Mouse (Mus musculus): Measurements from ENCODE around the gene Spon1. TPM values are rescaled to one million over a fixed set of nuclear protein-coding genes. Genes with fewer than 3 reads are reported as not detected.

Gene Spon1
- total and polyA plus RNA-seq, 3 experiments = not detected

- Histone ChIP-seq H3K36me3 (replicated peaks in 1 of 2; ENCODE audit: control insufficient read depth in 1 of 2, insufficient read depth in 1 of 2, low read length in 1 of 2) (no peaks in the 10 kb centered on the region), H3K4me2 (ENCODE audit: insufficient read depth, low read depth, poor library complexity, severe bottlenecking) (no peak overlapping the region), H3K27ac (ENCODE audit: insufficient read depth, low read depth) (no peak overlapping the region), H3K9ac (ENCODE audit: insufficient read depth, low read depth) (no peak overlapping the region), H3K9me3 (replicated peaks; ENCODE audit: low read length) (no peaks in the 10 kb centered on the region), H3K4me3 (replicated peaks in 1 of 3; ENCODE audit: low read depth in 2 of 3, low read length in 2 of 3, poor library complexity in 1 of 3) (no peak overlapping the region), H3K4me1 (ENCODE audit: control insufficient read depth in 1 of 2, insufficient read depth in 2 of 2) (no peaks in the 10 kb centered on the region; a peak in 1 of 4 replicates), H3K27me3 (replicated peaks) (peaks cover 8% of the 10 kb centered on the region), H3K79me2 (replicated peaks; ENCODE audit: control insufficient read depth, extremely low read depth, insufficient read depth, poor library complexity, severe bottlenecking) (no peaks in the 10 kb centered on the region)
- no peak for DNase-seq (ENCODE audit: extremely low read depth)
- TF ChIP-seq USF1 (IDR thresholded peaks at IDR 0.05; ENCODE audit: low read depth, low read length) (no peak), CTCF (conservative IDR thresholded peaks at IDR 0.05 in 1 of 2, IDR thresholded peaks at IDR 0.05 in 1 of 2; ENCODE audit: low read depth in 2 of 2, low read length in 2 of 2) (0 out of 4 replicates have a peak, but pooled peaks of 1 of the 2 experiments have one; percentile 10)
- in situ Hi-C loops (cut with MboI; ENCODE audit: low pct_ligation_motif_present, low pct_unique_long_range_greater_than_20kb, low sequenced_read_pairs) (no loop called here), dilution Hi-C loops (cut with MboI; ENCODE audit: extremely low pct_ligation_motif_present, extremely low pct_unique_long_range_greater_than_20kb, low sequenced_read_pairs) (no loop called here)
These were observed 114.2 kb downstream of the Spon1 start for GRCm38 (mm10) chr7:113880021-113880420.

DNA sequence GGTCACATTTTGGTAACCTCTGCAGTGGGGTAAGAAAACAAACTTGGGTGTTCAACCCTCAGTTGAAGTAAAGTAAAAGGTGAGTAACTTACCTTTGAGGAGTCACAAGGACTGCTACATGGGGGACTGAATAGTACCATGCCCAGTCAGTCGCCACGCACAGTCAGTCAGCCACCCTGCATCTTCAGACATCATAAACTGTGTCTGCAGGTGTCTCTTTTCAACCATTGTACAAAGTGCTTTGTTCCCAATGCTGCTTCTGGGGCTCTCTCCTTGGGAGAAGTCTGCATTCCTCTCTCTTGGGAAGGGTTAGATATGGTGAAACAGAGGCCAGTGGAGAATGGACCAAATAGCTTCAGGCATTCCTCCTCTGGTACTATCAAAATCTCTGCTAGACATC, 125.0 kb downstream of the Spon1 start:
- Histone ChIP-seq H3K4me2 (ENCODE audit: insufficient read depth, low read depth, poor library complexity, severe bottlenecking) (no peak overlapping the region), H3K9ac (ENCODE audit: insufficient read depth, low read depth) (no peak overlapping the region), H3K27me3 (replicated peaks) (peaks cover 4% of the 10 kb centered on the region), H3K79me2 (replicated peaks; ENCODE audit: control insufficient read depth, extremely low read depth, insufficient read depth, poor library complexity, severe bottlenecking) (no peaks in the 10 kb centered on the region), H3K4me1 (ENCODE audit: control insufficient read depth in 1 of 2, insufficient read depth in 2 of 2) (no peaks in the 10 kb centered on the region), H3K4me3 (replicated peaks in 1 of 3; ENCODE audit: low read depth in 2 of 3, low read length in 2 of 3, poor library complexity in 1 of 3) (no peak overlapping the region), H3K27ac (ENCODE audit: insufficient read depth, low read depth) (no peak overlapping the region), H3K9me3 (replicated peaks; ENCODE audit: low read length) (no peaks in the 10 kb centered on the region), H3K36me3 (replicated peaks in 1 of 2; ENCODE audit: control insufficient read depth in 1 of 2, insufficient read depth in 1 of 2, low read length in 1 of 2) (no peaks in the 10 kb centered on the region)
- no peak for TF ChIP-seq ZKSCAN1 (IDR thresholded peaks at IDR 0.05; ENCODE audit: borderline replicate concordance, low read depth, low read length)
- no peak for TF ChIP-seq RCOR1 (conservative IDR thresholded peaks at IDR 0.05; ENCODE audit: low read depth, low read length)
- no peak for TF ChIP-seq ZNF384 (IDR thresholded peaks at IDR 0.05; ENCODE audit: low read depth, low read length)
- no peak for TF ChIP-seq MEF2A (IDR thresholded peaks at IDR 0.05; ENCODE audit: borderline replicate concordance, low read depth, low read length)
- no peak for TF ChIP-seq RAD21 (IDR thresholded peaks at IDR 0.05; ENCODE audit: low read depth, low read length)
- no peak for TF ChIP-seq NELFE (IDR thresholded peaks at IDR 0.05; ENCODE audit: low read depth, low read length)
- no peak for TF ChIP-seq POLR2AphosphoS2 (IDR thresholded peaks at IDR 0.05; ENCODE audit: low read depth, low read length)
- TF ChIP-seq MAZ (IDR thresholded peaks at IDR 0.05; ENCODE audit: low read depth, low read length) = no peak
- dilution Hi-C loops (cut with MboI; ENCODE audit: extremely low pct_ligation_motif_present, extremely low pct_unique_long_range_greater_than_20kb, low sequenced_read_pairs) = no loop called here
- DNase-seq (ENCODE audit: extremely low read depth) = no peak
- in situ Hi-C loops (cut with MboI; ENCODE audit: low pct_ligation_motif_present, low pct_unique_long_range_greater_than_20kb, low sequenced_read_pairs) = no loop called here

DNA sequence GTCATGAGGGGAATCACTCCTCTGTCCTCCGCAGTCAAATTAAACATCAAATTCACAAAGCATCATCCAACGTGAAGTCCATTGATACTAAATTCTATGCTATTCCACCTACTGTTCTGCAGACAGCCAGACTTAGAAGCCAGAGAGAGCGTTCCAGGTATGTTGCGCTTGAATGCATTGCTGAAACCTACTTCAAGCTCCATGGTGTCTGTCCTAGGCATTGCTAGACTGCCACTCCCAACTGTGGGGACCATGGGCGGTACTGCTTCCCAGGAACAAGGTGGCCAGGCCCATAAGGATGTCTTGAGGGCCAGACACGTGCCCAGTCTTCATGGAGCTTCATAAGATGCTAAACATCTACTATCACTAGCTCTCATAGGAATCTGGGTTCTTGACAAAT, 125.7 kb downstream of the Spon1 start:
- Histone ChIP-seq H3K36me3 (replicated peaks in 1 of 2; ENCODE audit: control insufficient read depth in 1 of 2, insufficient read depth in 1 of 2, low read length in 1 of 2) (no peaks in the 10 kb centered on the region), H3K4me2 (ENCODE audit: insufficient read depth, low read depth, poor library complexity, severe bottlenecking) (no peak overlapping the region), H3K9me3 (replicated peaks; ENCODE audit: low read length) (peaks cover 4% of the 10 kb centered on the region), H3K4me1 (ENCODE audit: control insufficient read depth in 1 of 2, insufficient read depth in 2 of 2) (no peaks in the 10 kb centered on the region), H3K27ac (ENCODE audit: insufficient read depth, low read depth) (no peak overlapping the region), H3K9ac (ENCODE audit: insufficient read depth, low read depth) (no peak overlapping the region), H3K27me3 (replicated peaks) (peaks cover 4% of the 10 kb centered on the region), H3K4me3 (replicated peaks in 1 of 3; ENCODE audit: low read depth in 2 of 3, low read length in 2 of 3, poor library complexity in 1 of 3) (no peak overlapping the region), H3K79me2 (replicated peaks; ENCODE audit: control insufficient read depth, extremely low read depth, insufficient read depth, poor library complexity, severe bottlenecking) (no peaks in the 10 kb centered on the region)
- DNase-seq (ENCODE audit: extremely low read depth) = no peak
- dilution Hi-C loops (cut with MboI; ENCODE audit: extremely low pct_ligation_motif_present, extremely low pct_unique_long_range_greater_than_20kb, low sequenced_read_pairs) = no loop called here
- TF ChIP-seq TCF12 (IDR thresholded peaks at IDR 0.05; ENCODE audit: low read depth, low read length) = no peak
- no peak for TF ChIP-seq USF2 (conservative IDR thresholded peaks at IDR 0.05; ENCODE audit: low read depth, low read length)
- TF ChIP-seq EP300 (IDR thresholded peaks at IDR 0.05; ENCODE audit: low read length) = no peak
- TF ChIP-seq ZNF384 (IDR thresholded peaks at IDR 0.05; ENCODE audit: low read depth, low read length) = no peak
- TF ChIP-seq NRF1 (IDR thresholded peaks at IDR 0.05; ENCODE audit: low read depth, low read length) = no peak
- no peak for TF ChIP-seq MXI1 (IDR thresholded peaks at IDR 0.05; ENCODE audit: low read depth, low read length)
- TF ChIP-seq ELF1 (IDR thresholded peaks at IDR 0.05; ENCODE audit: low read depth, low read length) = no peak
- TF ChIP-seq RAD21 (IDR thresholded peaks at IDR 0.05; ENCODE audit: low read depth, low read length) = no peak
- no peak for TF ChIP-seq HCFC1 (IDR thresholded peaks at IDR 0.05; ENCODE audit: low read depth, low read length)
- TF ChIP-seq JUN (IDR thresholded peaks at IDR 0.05; ENCODE audit: insufficient read depth, low read depth, low read length) = no peak
- TF ChIP-seq RCOR1 (conservative IDR thresholded peaks at IDR 0.05; ENCODE audit: low read depth, low read length) = no peak
- TF ChIP-seq POLR2A (IDR thresholded peaks at IDR 0.05; ENCODE audit: low read depth, low read length) = no peak
- TF ChIP-seq NELFE (IDR thresholded peaks at IDR 0.05; ENCODE audit: low read depth, low read length) = no peak
- in situ Hi-C loops (cut with MboI; ENCODE audit: low pct_ligation_motif_present, low pct_unique_long_range_greater_than_20kb, low sequenced_read_pairs) = no loop called here
